Mouse (Mus musculus): ENCODE results near the gene 1810037I17Rik. TPM values are rescaled to one million over a fixed set of nuclear protein-coding genes. Genes with fewer than 3 reads are reported as not detected.

The 1810037I17Rik gene
- 53.9 and 60.1 TPM in 2 replicates for total RNA-seq (2014; fragmentation: Nextera tagmentation)
- 15.9 and 20.8 TPM in 2 replicates for total RNA-seq (2017)

- ATAC-seq (replicated peaks; ENCODE audit: low FRiP score, low TSS enrichment, poor library complexity, severe bottlenecking): peak; percentile 91
These were observed at the start of gene 1810037I17Rik for GRCm38 (mm10) chr3:122924009-122924914. 1810037I17Rik (plus strand) TSS chr3:122924203.

- no peak for ATAC-seq (replicated peaks; ENCODE audit: low FRiP score, low TSS enrichment, poor library complexity, severe bottlenecking)
These were observed 47.1 kb upstream of the 1810037I17Rik start for GRCm38 (mm10) chr3:122876870-122877269.

GRCm38 (mm10) chr3:122877543-122877942 lies 46.5 kb upstream of the 1810037I17Rik start:
- ATAC-seq (replicated peaks; ENCODE audit: low FRiP score, low TSS enrichment, poor library complexity, severe bottlenecking): no peak

GRCm38 (mm10) chr3:122878705-122879315 lies 45.2 kb upstream of the 1810037I17Rik start:
- ATAC-seq (replicated peaks; ENCODE audit: low FRiP score, low TSS enrichment, poor library complexity, severe bottlenecking): no peak

GRCm38 (mm10) chr3:122887505-122888301 lies 36.3 kb upstream of the 1810037I17Rik start:
- no peak for ATAC-seq (replicated peaks; ENCODE audit: low FRiP score, low TSS enrichment, poor library complexity, severe bottlenecking)

GRCm38 (mm10) chr3:122888371-122888819 lies 35.6 kb upstream of the 1810037I17Rik start:
- no peak for ATAC-seq (replicated peaks; ENCODE audit: low FRiP score, low TSS enrichment, poor library complexity, severe bottlenecking)

- ATAC-seq (replicated peaks; ENCODE audit: low FRiP score, low TSS enrichment, poor library complexity, severe bottlenecking): no peak
These were observed 29.2 kb upstream of the 1810037I17Rik start, which contains the start of gene Fabp2 for GRCm38 (mm10) chr3:122894772-122895171. Fabp2 (plus strand) TSS chr3:122895072.

GRCm38 (mm10) chr3:122895189-122895731 lies 28.7 kb upstream of the 1810037I17Rik start:
- ATAC-seq (replicated peaks; ENCODE audit: low FRiP score, low TSS enrichment, poor library complexity, severe bottlenecking): no peak

GRCm38 (mm10) chr3:122898254-122898653 lies 25.7 kb upstream of the 1810037I17Rik start:
- no peak for ATAC-seq (replicated peaks; ENCODE audit: low FRiP score, low TSS enrichment, poor library complexity, severe bottlenecking)

GRCm38 (mm10) chr3:122903746-122904433 lies 20.1 kb upstream of the 1810037I17Rik start:
- peak; percentile 94 for ATAC-seq (replicated peaks; ENCODE audit: low FRiP score, low TSS enrichment, poor library complexity, severe bottlenecking)

GRCm38 (mm10) chr3:122907841-122908240 lies 16.2 kb upstream of the 1810037I17Rik start:
- ATAC-seq (replicated peaks; ENCODE audit: low FRiP score, low TSS enrichment, poor library complexity, severe bottlenecking): no peak

- 0 out of 2 replicates have a peak, but pooled peaks have one; percentile 37 for ATAC-seq (replicated peaks; ENCODE audit: low FRiP score, low TSS enrichment, poor library complexity, severe bottlenecking)
These were observed 8.5 kb upstream of the 1810037I17Rik start for GRCm38 (mm10) chr3:122915493-122915892.

- ATAC-seq (replicated peaks; ENCODE audit: low FRiP score, low TSS enrichment, poor library complexity, severe bottlenecking): no peak
These were observed 7.8 kb upstream of the 1810037I17Rik start for GRCm38 (mm10) chr3:122916191-122916680.

- no peak for ATAC-seq (replicated peaks; ENCODE audit: low FRiP score, low TSS enrichment, poor library complexity, severe bottlenecking)
These were observed 5.3 kb upstream of the 1810037I17Rik start for GRCm38 (mm10) chr3:122918672-122919071.

GRCm38 (mm10) chr3:122919260-122919659 lies 4.7 kb upstream of the 1810037I17Rik start, which contains the start of gene Gm10959:
Gm10959 (minus strand) TSS chr3:122919360.
- ATAC-seq (replicated peaks; ENCODE audit: low FRiP score, low TSS enrichment, poor library complexity, severe bottlenecking): no peak

GRCm38 (mm10) chr3:122920572-122921435 lies 3.2 kb upstream of the 1810037I17Rik start:
- peak; percentile 21; the same call in 1 of the 2 replicates for ATAC-seq (replicated peaks; ENCODE audit: low FRiP score, low TSS enrichment, poor library complexity, severe bottlenecking)

- no peak for ATAC-seq (replicated peaks; ENCODE audit: low FRiP score, low TSS enrichment, poor library complexity, severe bottlenecking)
These were observed 2.1 kb upstream of the 1810037I17Rik start for GRCm38 (mm10) chr3:122921676-122922527.

Data from megakaryocyte-erythroid progenitor cell, adult 5-6 weeks (primary cell).